Mouse (Mus musculus): ENCODE results near the gene Hes5. TPM values are rescaled to one million over a fixed set of nuclear protein-coding genes. Genes with fewer than 3 reads are reported as not detected.

The Hes5 gene
- polyA plus RNA-seq, 1 experiment from 2014 or later: 116 TPM

- Histone ChIP-seq H3K4me1 (no peaks in the 10 kb centered on the region), H3K4me3 (no peak within 1 kb of the TSS), H3K9me3 (no peaks in the 10 kb centered on the region), H3K36me3 (replicated peaks) (no peaks in the 10 kb centered on the region), H3K27ac (no peak within 1 kb of the TSS), H3K4me2 (no peak within 1 kb of the TSS), H3K27me3 (replicated peaks) (no peaks in the 10 kb centered on the region), H3K9ac (no peak within 1 kb of the TSS)
- no peak for ATAC-seq (replicated peaks)
- WGBS: 67% methylated on average over 12 of the region's 12 CpGs
These were observed 32.2 kb upstream of the Hes5 start, which contains the start of gene Tnfrsf14 for GRCm38 (mm10) chr4:154928395-154929087. Gene Tnfrsf14, minus strand, starts transcription at chr4:154928563.

GRCm38 (mm10) chr4:154929088-154929660, 31.5 kb upstream of the Hes5 start:
- H3K4me1 ChIP-seq: no peaks in the 10 kb centered on the region
- no peak for ATAC-seq (replicated peaks)
- H3K4me2 ChIP-seq: no peak overlapping the region
- no peaks in the 10 kb centered on the region for H3K36me3 ChIP-seq (replicated peaks)
- WGBS: 85% methylated on average over 12 of the region's 12 CpGs
- H3K27me3 ChIP-seq (replicated peaks): no peaks in the 10 kb centered on the region
- no peaks in the 10 kb centered on the region for H3K9me3 ChIP-seq
- H3K4me3 ChIP-seq: no peak overlapping the region
- H3K27ac ChIP-seq: no peak overlapping the region
- H3K9ac ChIP-seq: no peak overlapping the region

GRCm38 (mm10) chr4:154933306-154933907, 27.3 kb upstream of the Hes5 start:
- no peaks in the 10 kb centered on the region for H3K9me3 ChIP-seq
- no peak for ATAC-seq (replicated peaks)
- H3K4me3 ChIP-seq: no peak overlapping the region
- no peak overlapping the region for H3K27ac ChIP-seq
- H3K36me3 ChIP-seq (replicated peaks): no peaks in the 10 kb centered on the region
- H3K4me2 ChIP-seq: no peak overlapping the region
- 50% methylated on average over 13 of the region's 13 CpGs for WGBS
- no peaks in the 10 kb centered on the region; the same call in 1 of the 2 replicates for H3K4me1 ChIP-seq
- no peak overlapping the region for H3K9ac ChIP-seq
- no peaks in the 10 kb centered on the region for H3K27me3 ChIP-seq (replicated peaks)

GRCm38 (mm10) chr4:154934800-154935199, 25.9 kb upstream of the Hes5 start:
- 94% methylated on average over 2 of the region's 2 CpGs for WGBS
- no peak overlapping the region for H3K9ac ChIP-seq
- H3K4me1 ChIP-seq: no peaks in the 10 kb centered on the region; the same call in 1 of the 2 replicates
- H3K4me2 ChIP-seq: no peak overlapping the region
- H3K9me3 ChIP-seq: no peaks in the 10 kb centered on the region
- no peaks in the 10 kb centered on the region for H3K27me3 ChIP-seq (replicated peaks)
- H3K27ac ChIP-seq: no peak overlapping the region
- ATAC-seq (replicated peaks): no peak
- H3K4me3 ChIP-seq: no peak overlapping the region
- H3K36me3 ChIP-seq (replicated peaks): no peaks in the 10 kb centered on the region

GRCm38 (mm10) chr4:154935788-154936187, 24.9 kb upstream of the Hes5 start:
- H3K27ac ChIP-seq: no peak overlapping the region
- 81% methylated on average over 7 of the region's 7 CpGs for WGBS
- no peak overlapping the region for H3K9ac ChIP-seq
- H3K4me3 ChIP-seq: no peak overlapping the region
- H3K27me3 ChIP-seq (replicated peaks): no peaks in the 10 kb centered on the region
- ATAC-seq (replicated peaks): no peak
- no peaks in the 10 kb centered on the region; the same call in 1 of the 2 replicates for H3K4me1 ChIP-seq
- H3K4me2 ChIP-seq: no peak overlapping the region
- no peaks in the 10 kb centered on the region for H3K9me3 ChIP-seq
- H3K36me3 ChIP-seq (replicated peaks): no peaks in the 10 kb centered on the region

GRCm38 (mm10) chr4:154936542-154937255, 24.0 kb upstream of the Hes5 start:
- H3K27me3 ChIP-seq (replicated peaks): no peaks in the 10 kb centered on the region
- H3K27ac ChIP-seq: no peak overlapping the region
- H3K4me2 ChIP-seq: no peak overlapping the region
- no peak overlapping the region for H3K9ac ChIP-seq
- no peaks in the 10 kb centered on the region for H3K9me3 ChIP-seq
- ATAC-seq (replicated peaks): no peak
- no peaks in the 10 kb centered on the region; the same call in 1 of the 2 replicates for H3K4me1 ChIP-seq
- WGBS: 50% methylated on average over 8 of the region's 8 CpGs
- no peaks in the 10 kb centered on the region for H3K36me3 ChIP-seq (replicated peaks)
- no peak overlapping the region for H3K4me3 ChIP-seq

- 93% methylated on average over 1 of the region's 1 CpGs for WGBS
- H3K9ac ChIP-seq: no peak overlapping the region
- ATAC-seq (replicated peaks): no peak
- no peak overlapping the region for H3K4me3 ChIP-seq
- no peaks in the 10 kb centered on the region for H3K9me3 ChIP-seq
- H3K4me1 ChIP-seq: no peaks in the 10 kb centered on the region; the same call in 1 of the 2 replicates
- H3K27me3 ChIP-seq (replicated peaks): no peaks in the 10 kb centered on the region
- H3K27ac ChIP-seq: no peak overlapping the region
- no peaks in the 10 kb centered on the region for H3K36me3 ChIP-seq (replicated peaks)
- H3K4me2 ChIP-seq: no peak overlapping the region
These were observed 23.0 kb upstream of the Hes5 start for GRCm38 (mm10) chr4:154937746-154938145.

GRCm38 (mm10) chr4:154940156-154940555, 20.6 kb upstream of the Hes5 start:
- no peak overlapping the region for H3K4me2 ChIP-seq
- H3K4me1 ChIP-seq: no peaks in the 10 kb centered on the region; the same call in 1 of the 2 replicates
- no peak overlapping the region for H3K27ac ChIP-seq
- no peaks in the 10 kb centered on the region for H3K36me3 ChIP-seq (replicated peaks)
- no peak for ATAC-seq (replicated peaks)
- no peaks in the 10 kb centered on the region for H3K9me3 ChIP-seq
- H3K4me3 ChIP-seq: no peak overlapping the region
- 94% methylated on average over 2 of the region's 2 CpGs for WGBS
- H3K27me3 ChIP-seq (replicated peaks): no peaks in the 10 kb centered on the region
- no peak overlapping the region for H3K9ac ChIP-seq

GRCm38 (mm10) chr4:154941831-154942230, 18.9 kb upstream of the Hes5 start:
- no peaks in the 10 kb centered on the region for H3K36me3 ChIP-seq (replicated peaks)
- ATAC-seq (replicated peaks): no peak
- peaks cover 13% of the 10 kb centered on the region for H3K4me1 ChIP-seq
- no peak overlapping the region for H3K27ac ChIP-seq
- no peaks in the 10 kb centered on the region for H3K9me3 ChIP-seq
- 91% methylated on average over 5 of the region's 5 CpGs for WGBS
- H3K27me3 ChIP-seq (replicated peaks): no peaks in the 10 kb centered on the region
- H3K4me2 ChIP-seq: no peak overlapping the region
- no peak overlapping the region for H3K9ac ChIP-seq
- no peak overlapping the region for H3K4me3 ChIP-seq

- no peak overlapping the region for H3K9ac ChIP-seq
- 88% methylated on average over 10 of the region's 10 CpGs for WGBS
These were observed 17.9 kb upstream of the Hes5 start for GRCm38 (mm10) chr4:154942632-154943322.

GRCm38 (mm10) chr4:154943323-154944039, 17.2 kb upstream of the Hes5 start:
- H3K36me3 ChIP-seq (replicated peaks): no peaks in the 10 kb centered on the region
- peaks cover 18% of the 10 kb centered on the region for H3K4me1 ChIP-seq
- H3K4me2 ChIP-seq: no peak overlapping the region
- H3K9me3 ChIP-seq: no peaks in the 10 kb centered on the region
- H3K27me3 ChIP-seq (replicated peaks): no peaks in the 10 kb centered on the region
- no peak overlapping the region for H3K9ac ChIP-seq
- WGBS: 92% methylated on average over 6 of the region's 6 CpGs
- H3K4me3 ChIP-seq: no peak overlapping the region
- ATAC-seq (replicated peaks): no peak
- H3K27ac ChIP-seq: no peak overlapping the region

More at GRCm38 (mm10) chr4:154942632-154943322, 17.9 kb upstream of the Hes5 start:
- Histone ChIP-seq H3K4me2 (no peak overlapping the region), H3K4me1 (peaks cover 13% of the 10 kb centered on the region), H3K27me3 (replicated peaks) (no peaks in the 10 kb centered on the region), H3K27ac (no peak overlapping the region), H3K4me3 (no peak overlapping the region), H3K9me3 (no peaks in the 10 kb centered on the region), H3K36me3 (replicated peaks) (no peaks in the 10 kb centered on the region)
- ATAC-seq (replicated peaks): no peak
